Mouse (Mus musculus) kidney, embryonic 15.5 days (tissue): ENCODE data around the gene AI413582. TPM values are rescaled to one million over a fixed set of nuclear protein-coding genes. Genes with fewer than 3 reads are reported as not detected.

Experiments
- ATAC-seq: fragments of 200-750 bp; cut with Nextera tagmentation; replicated peaks from 2 replicates; pipeline ENCODE4 v1.8.0; 2017; ENCODE audit warnings: moderate TSS enrichment; ENCODE audit not compliant: low FRiP score
- H3K27ac ChIP-seq: fragments of 300-500 bp; sonication (generic); 2 replicates; pipeline ENCODE4 v1.5.1; 2015; ENCODE audit warnings: mild to moderate bottlenecking, inconsistent platforms
- H3K27me3 ChIP-seq: fragments of 300-500 bp; sonication (generic); 2 replicates; pipeline ENCODE4 v1.6.1; 2015; ENCODE audit warnings: inconsistent platforms
- H3K36me3 ChIP-seq: fragments of 300-500 bp; sonication (generic); 2 replicates; pipeline ENCODE4 v1.6.1; 2015; ENCODE audit warnings: inconsistent platforms
- H3K4me1 ChIP-seq: fragments of 300-500 bp; sonication (generic); 2 replicates; pipeline ENCODE4 v1.6.1; 2015; ENCODE audit warnings: inconsistent platforms
- H3K4me2 ChIP-seq: fragments of 300-500 bp; sonication (generic); 2 replicates; pipeline ENCODE4 v1.6.1; 2015; ENCODE audit warnings: moderate library complexity, mild to moderate bottlenecking, inconsistent platforms
- H3K4me3 ChIP-seq: fragments of 300-500 bp; sonication (generic); replicated peaks from 2 replicates; pipeline ENCODE4 v1.5.1; 2015; ENCODE audit warnings: mild to moderate bottlenecking, inconsistent platforms
- H3K9ac ChIP-seq: fragments of 300-500 bp; sonication (generic); 2 replicates; pipeline ENCODE4 v1.6.1; 2015; ENCODE audit warnings: mild to moderate bottlenecking, inconsistent platforms
- H3K9me3 ChIP-seq: fragments of 300-500 bp; sonication (generic); replicated peaks from 2 replicates; pipeline ENCODE4 v1.6.1; 2016; ENCODE audit warnings: inconsistent platforms
- WGBS: fragments of 180-500 bp; shearing (Covaris S2); methylation state at CpG from one replicate; pipeline ENCODE4 v1.1.7; 2015; ENCODE audit warnings: mixed read lengths; 5-methylcytosine and 5-hydroxymethylcytosine counted together
- polyA plus RNA-seq: library from polyadenylated mRNA; unstranded; fragments of >200 nt; fragmentation: Nextera tagmentation; extraction: Ambion mirVana; gene quantifications from 2 replicates; pipeline ENCODE4 v1.2.1, GENCODE M21; 2015

Gene AI413582
- polyA plus RNA-seq, 1 experiment from 2014 or later, result 17.3 TPM

DNA sequence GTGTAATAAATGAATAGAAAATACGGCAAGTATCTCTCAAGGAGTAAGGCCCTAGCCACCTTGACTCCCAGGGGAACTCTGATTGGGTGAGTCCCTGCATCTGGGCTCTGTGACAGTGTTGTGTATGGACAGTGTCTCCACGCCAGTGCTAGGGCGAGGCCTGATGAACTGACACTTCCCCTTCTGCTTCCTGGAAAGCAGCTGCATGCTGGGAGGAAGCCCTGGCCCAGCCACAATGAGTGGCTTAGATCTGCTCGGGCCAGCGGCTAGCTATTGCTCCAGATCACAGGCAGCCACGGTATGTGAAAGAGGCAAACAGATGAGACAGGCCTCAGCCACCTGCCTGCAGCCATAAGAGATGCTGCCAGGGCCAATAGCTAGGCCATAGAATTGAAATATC is 38.4 kb downstream of the AI413582 start:
- WGBS, result 83% methylated on average over 6 of the region's 6 CpGs
- no peak overlapping the region for H3K27ac ChIP-seq
- no peak overlapping the region for H3K9ac ChIP-seq
- H3K9me3 ChIP-seq, result no peaks in the 10 kb centered on the region
- H3K27me3 ChIP-seq, result peaks cover 10% of the 10 kb centered on the region; the same call in 1 of the 2 replicates
- no peak overlapping the region for H3K4me2 ChIP-seq
- no peak for ATAC-seq
- no peak overlapping the region for H3K4me3 ChIP-seq
- no peaks in the 10 kb centered on the region for H3K36me3 ChIP-seq
- peaks cover 9% of the 10 kb centered on the region; the same call in 1 of the 2 replicates for H3K4me1 ChIP-seq

- no peak overlapping the region for H3K4me2 ChIP-seq
- no peak overlapping the region for H3K9ac ChIP-seq
- H3K36me3 ChIP-seq, result no peaks in the 10 kb centered on the region
- ATAC-seq, result no peak
- peaks cover 50% of the 10 kb centered on the region for H3K27me3 ChIP-seq
- no peak overlapping the region for H3K4me3 ChIP-seq
- H3K4me1 ChIP-seq, result peaks cover 14% of the 10 kb centered on the region
- H3K27ac ChIP-seq, result no peak overlapping the region
- 59% methylated on average over 7 of the region's 7 CpGs for WGBS
- H3K9me3 ChIP-seq, result no peaks in the 10 kb centered on the region
These were observed 42.4 kb downstream of the AI413582 start for GRCm38 (mm10) chr17:27523121-27523520.

DNA sequence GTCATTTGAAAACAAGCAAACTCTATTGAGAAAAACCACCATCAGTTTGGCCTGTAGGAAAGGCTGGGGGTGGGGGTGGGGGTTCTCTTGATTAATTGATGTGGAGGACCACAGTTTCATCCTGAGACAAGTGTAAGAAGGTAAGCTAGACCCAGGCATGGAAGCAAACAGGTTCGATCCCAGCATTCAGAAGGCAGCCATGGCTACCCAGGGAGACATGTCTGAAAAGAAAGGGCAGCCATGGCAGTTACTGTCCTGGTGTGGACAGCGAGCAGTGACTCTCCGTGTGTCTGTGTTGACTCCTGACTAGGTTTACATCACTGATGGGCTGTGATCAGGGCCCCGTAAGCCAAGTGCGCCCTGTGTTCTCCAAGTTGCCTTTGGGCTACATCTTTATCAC is 44.3 kb downstream of the AI413582 start, which contains the start of gene Grm4:
Grm4 (minus strand) TSS at position 101 of the 400 bp plus-strand sequence.
- H3K27ac ChIP-seq, result no peak within 1 kb of the TSS
- ATAC-seq, result no peak
- peak within 1 kb of the TSS; percentile 42 for H3K4me2 ChIP-seq
- 79% methylated on average over 5 of the region's 5 CpGs for WGBS
- H3K4me1 ChIP-seq, result peaks cover 7% of the 10 kb centered on the region
- H3K36me3 ChIP-seq, result no peaks in the 10 kb centered on the region
- peaks cover 69% of the 10 kb centered on the region for H3K27me3 ChIP-seq
- no peak within 1 kb of the TSS for H3K4me3 ChIP-seq
- no peaks in the 10 kb centered on the region for H3K9me3 ChIP-seq
- H3K9ac ChIP-seq, result no peak within 1 kb of the TSS

DNA sequence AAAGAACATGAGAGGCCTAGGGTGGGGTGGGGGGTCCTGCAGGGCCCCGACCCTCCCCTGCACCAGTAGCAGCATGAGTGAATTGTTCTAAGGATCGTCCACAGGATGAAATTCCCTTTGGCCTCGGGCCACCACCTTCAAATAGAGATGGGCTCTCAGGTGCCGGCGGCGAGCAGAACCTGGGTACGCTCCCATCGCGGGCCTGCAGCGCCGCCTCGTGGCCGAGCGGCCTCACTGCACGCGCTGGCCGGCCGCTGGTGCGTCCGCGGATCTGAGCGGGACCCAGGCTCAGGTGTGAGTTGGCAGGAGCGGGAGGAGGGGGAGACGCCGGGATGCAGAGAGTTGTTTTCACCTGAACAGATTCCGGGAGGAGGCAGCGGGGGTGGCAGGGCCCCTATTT is 45.0 kb downstream of the AI413582 start:
- Histone ChIP-seq H3K27ac (no peak overlapping the region), H3K36me3 (no peaks in the 10 kb centered on the region), H3K4me3 (no peak overlapping the region), H3K4me2 (peak overlapping the region; percentile 42), H3K9ac (no peak overlapping the region), H3K9me3 (no peaks in the 10 kb centered on the region), H3K27me3 (peaks cover 74% of the 10 kb centered on the region), H3K4me1 (peaks cover 7% of the 10 kb centered on the region)
- under 1% methylated on average over 27 of the region's 27 CpGs for WGBS
- ATAC-seq, result no peak

DNA sequence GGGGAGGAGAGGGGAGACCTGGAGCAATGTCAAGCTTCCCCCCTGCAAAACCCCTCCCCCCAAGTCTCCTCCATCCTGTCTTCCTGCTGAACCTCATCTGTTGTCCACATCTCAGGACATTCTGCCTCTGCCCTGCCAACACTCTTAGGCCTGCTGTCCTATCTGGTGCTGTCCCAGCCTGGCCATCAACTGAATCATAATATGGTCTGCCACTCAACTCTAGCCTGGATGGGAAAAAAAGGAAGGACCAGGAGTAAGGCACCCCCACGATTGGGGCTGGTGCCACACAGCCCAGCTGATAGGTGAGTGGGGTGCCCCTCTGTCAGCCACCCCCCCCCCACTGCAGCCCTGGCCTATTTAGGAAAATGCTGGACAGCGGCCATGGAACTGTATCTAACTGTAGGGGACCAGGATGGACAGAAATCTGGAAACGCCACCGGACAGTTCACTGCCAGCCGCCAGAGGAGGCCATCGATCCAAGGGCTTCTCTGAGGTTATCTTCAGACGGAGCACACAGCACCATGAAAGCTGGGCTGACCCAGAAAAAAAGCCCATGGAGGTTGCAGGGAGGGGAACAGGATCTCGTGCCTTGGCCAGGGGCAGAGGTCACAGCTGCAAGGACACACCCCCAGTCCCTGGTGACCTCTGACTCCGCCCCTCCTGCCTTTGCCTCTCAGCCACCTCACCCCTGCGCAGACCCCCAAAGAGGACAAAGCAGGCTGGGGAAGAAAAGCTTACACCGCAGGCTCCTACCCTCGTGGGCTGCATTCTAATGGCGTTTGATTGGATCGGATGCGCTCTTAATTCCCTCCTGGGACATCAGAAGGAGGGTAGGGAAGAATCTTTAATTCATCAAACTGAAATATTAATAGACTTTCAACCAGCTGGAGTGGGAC is 46.6 kb downstream of the AI413582 start:
- no peak overlapping the region for H3K4me3 ChIP-seq
- H3K4me2 ChIP-seq, result no peak overlapping the region
- 50% methylated on average over 15 of the region's 15 CpGs for WGBS
- H3K9me3 ChIP-seq, result no peaks in the 10 kb centered on the region
- H3K36me3 ChIP-seq, result no peaks in the 10 kb centered on the region
- no peak overlapping the region for H3K9ac ChIP-seq
- H3K4me1 ChIP-seq, result peaks cover 8% of the 10 kb centered on the region
- H3K27ac ChIP-seq, result no peak overlapping the region
- no peak for ATAC-seq
- H3K27me3 ChIP-seq, result peaks cover 91% of the 10 kb centered on the region

- no peak overlapping the region for H3K4me2 ChIP-seq
- H3K9me3 ChIP-seq, result no peaks in the 10 kb centered on the region
- peaks cover 14% of the 10 kb centered on the region for H3K4me1 ChIP-seq
- no peak overlapping the region for H3K27ac ChIP-seq
- H3K36me3 ChIP-seq, result no peaks in the 10 kb centered on the region
- ATAC-seq, result no peak
- no peak overlapping the region for H3K9ac ChIP-seq
- H3K4me3 ChIP-seq, result no peak overlapping the region
- H3K27me3 ChIP-seq, result peaks cover 97% of the 10 kb centered on the region
- 17% methylated on average over 9 of the region's 9 CpGs for WGBS
These were observed 47.3 kb downstream of the AI413582 start for GRCm38 (mm10) chr17:27518296-27518695.

DNA sequence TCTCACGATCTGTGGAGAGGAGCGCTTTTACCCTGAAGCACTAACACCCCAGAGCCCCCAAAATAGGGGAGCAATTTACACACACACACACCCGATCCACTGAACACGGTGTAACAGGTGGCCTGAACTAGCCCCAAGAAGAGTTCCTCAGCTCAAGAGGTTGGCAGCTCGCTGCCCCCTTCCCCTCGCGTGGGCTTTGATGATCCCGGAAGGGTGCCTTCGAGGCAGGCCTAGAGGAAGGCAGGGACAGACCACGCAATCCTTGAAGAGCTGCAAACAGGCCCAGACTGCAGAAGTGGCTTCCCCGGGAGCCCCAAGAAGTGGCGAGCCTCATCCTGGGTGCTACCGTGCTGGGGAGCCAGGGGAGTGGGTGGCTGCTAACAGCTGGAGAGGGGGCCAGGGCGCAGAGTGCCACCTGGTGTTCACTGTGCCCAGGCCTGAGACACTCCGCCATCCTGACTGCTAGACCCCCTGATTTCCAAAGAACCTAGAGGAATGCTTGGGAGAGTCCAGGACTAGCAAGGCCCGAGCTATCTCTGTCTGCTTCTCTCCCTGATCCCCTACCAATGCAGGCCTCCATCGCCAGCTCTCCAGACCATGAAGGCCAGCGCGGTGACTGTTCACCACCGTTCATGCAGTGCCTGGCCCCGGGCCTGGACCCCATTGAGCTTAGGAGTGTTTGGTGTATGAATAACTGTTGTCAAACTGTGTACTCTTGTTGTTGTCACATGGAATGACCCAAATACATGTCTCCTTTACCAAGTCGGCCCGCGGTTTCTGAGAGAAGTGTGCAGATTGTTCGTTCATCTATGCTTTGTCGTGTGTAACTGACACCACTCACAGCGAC is 51.4 kb downstream of the AI413582 start:
- Histone ChIP-seq H3K27ac (no peak overlapping the region), H3K4me1 (peaks cover 25% of the 10 kb centered on the region), H3K4me3 (peak overlapping the region; percentile 60), H3K4me2 (peak overlapping the region; percentile 100), H3K9ac (no peak overlapping the region), H3K36me3 (no peaks in the 10 kb centered on the region), H3K27me3 (peaks cover 98% of the 10 kb centered on the region), H3K9me3 (no peaks in the 10 kb centered on the region)
- WGBS, result 30% methylated on average over 27 of the region's 27 CpGs
- ATAC-seq, result 0 out of 2 replicates have a peak, but pooled peaks have one; percentile 16

Other genes starting within 250 kb of the AI413582 start
- 1.0 and 1.2 TPM in 2 replicates for gene Grm4, start 44.4 kb downstream of the AI413582 start, polyA plus RNA-seq
- 250 and 269 TPM in 2 replicates for gene Hmga1, start 9.3 kb downstream of the AI413582 start, polyA plus RNA-seq
- gene Nudt3, start 57.7 kb upstream of the AI413582 start, polyA plus RNA-seq, result 75.2 and 81.5 TPM in 2 replicates
- gene RPS10-NUDT3, start 69.5 kb upstream of the AI413582 start, polyA plus RNA-seq, result not detected in 2 replicates
- gene Rps10, start 70.9 kb upstream of the AI413582 start, polyA plus RNA-seq, result 973 and 1,016 TPM in 2 replicates
- gene Pacsin1, start 89.8 kb upstream of the AI413582 start, polyA plus RNA-seq, result 0.99 and 1.5 TPM in 2 replicates
- gene Spdef, start 163.2 kb upstream of the AI413582 start, polyA plus RNA-seq, result 0.16 and 1.4 TPM in 2 replicates